Mouse (Mus musculus) gastrocnemius, postnatal 4 days (tissue): ENCODE results near the gene Pmpcb. TPM values are rescaled to one million over a fixed set of nuclear protein-coding genes. Genes with fewer than 3 reads are reported as not detected.
A peak's percentile ranks its signal among the peaks of the same experiment; 100 is the strongest.
"Not testable (repeated sequence)": the region's sequence is repeated elsewhere in the genome, so short reads cannot be mapped to it uniquely, and the experiment has no call there.

Experiments used
- DNase-seq, 2 experiments: peaks; one replicate each; pipeline ENCODE4 v3.0.0; 2021 to 2022; ENCODE audit warnings: low spot score in 2 of 2, mixed read lengths in 2 of 2
- long read RNA-seq, 2 experiments: library from polyadenylated mRNA; stranded (forward); transcript quantifications; one replicate each; pipeline ENCODE4 v2.0.0; 2021
- total RNA-seq, 2 experiments: library from RNA; stranded (reverse); gene quantifications; 2 replicates each; pipeline ENCODE4 v1.2.3; 2021

The Pmpcb gene
- 100 to 1,000 TPM; 128 TPM for total RNA-seq
- long read RNA-seq, experiment 1, transcript Pmpcb-201 (13 exons, 1,615 nt): major isoform, 112 of 126 reads
- long read RNA-seq, experiment 1, partial matches to known transcripts: 9 of 126 reads
- long read RNA-seq, experiment 1, other reads (novel, unspliced or antisense): 5 of 126 reads
- long read RNA-seq, experiment 2, transcript Pmpcb-201 (13 exons, 1,615 nt): major isoform, 88 of 105 reads
- long read RNA-seq, experiment 2, partial matches to known transcripts: 4 of 105 reads
- long read RNA-seq, experiment 2, other reads (novel, unspliced or antisense): 13 of 105 reads

- peak; percentile 80 to 86 for DNase-seq
Observed at GRCm38 (mm10) chr5:21736956-21737585, at the start of gene Pmpcb. Gene Pmpcb (plus strand): TSS chr5:21737141.

- DNase-seq: no peak
Observed at GRCm38 (mm10) chr5:21692230-21692629, 44.7 kb upstream of the Pmpcb start.

GRCm38 (mm10) chr5:21693372-21693870 is 43.5 kb upstream of the Pmpcb start:
- no peak for DNase-seq

GRCm38 (mm10) chr5:21694854-21695490 is 42.0 kb upstream of the Pmpcb start:
- DNase-seq: no peak

- not testable (repeated sequence) for DNase-seq
Observed at GRCm38 (mm10) chr5:21699555-21699954, 37.4 kb upstream of the Pmpcb start.

GRCm38 (mm10) chr5:21700272-21700821 is 36.6 kb upstream of the Pmpcb start:
- no peak for DNase-seq

- DNase-seq: no peak
Observed at GRCm38 (mm10) chr5:21700934-21701333, 36.0 kb upstream of the Pmpcb start.

- peak; percentile 98 to 99 for DNase-seq
Observed at GRCm38 (mm10) chr5:21701351-21702008, 35.5 kb upstream of the Pmpcb start, which contains the start of gene Napepld. Gene Napepld (minus strand): TSS chr5:21701396.

GRCm38 (mm10) chr5:21702009-21702364 is 35.0 kb upstream of the Pmpcb start:
- no peak for DNase-seq

- no peak for DNase-seq
Observed at GRCm38 (mm10) chr5:21702873-21703475, 34.0 kb upstream of the Pmpcb start.

GRCm38 (mm10) chr5:21703708-21704107 is 33.2 kb upstream of the Pmpcb start:
- DNase-seq: no peak

- no peak for DNase-seq
Observed at GRCm38 (mm10) chr5:21706546-21706945, 30.4 kb upstream of the Pmpcb start.

GRCm38 (mm10) chr5:21708011-21708410 is 28.9 kb upstream of the Pmpcb start:
- not testable (repeated sequence) for DNase-seq

GRCm38 (mm10) chr5:21712127-21712715 is 24.7 kb upstream of the Pmpcb start:
- no peak for DNase-seq

- no peak for DNase-seq
Observed at GRCm38 (mm10) chr5:21714447-21714846, 22.5 kb upstream of the Pmpcb start.

GRCm38 (mm10) chr5:21717165-21717715 is 19.7 kb upstream of the Pmpcb start:
- DNase-seq: no peak

GRCm38 (mm10) chr5:21718546-21718945 is 18.4 kb upstream of the Pmpcb start:
- DNase-seq: no peak

GRCm38 (mm10) chr5:21719209-21719608 is 17.7 kb upstream of the Pmpcb start:
- DNase-seq: no peak

- DNase-seq: no peak
Observed at GRCm38 (mm10) chr5:21724427-21724826, 12.5 kb upstream of the Pmpcb start.

- DNase-seq: no peak
Observed at GRCm38 (mm10) chr5:21724872-21725271, 12.1 kb upstream of the Pmpcb start.
